Mouse (Mus musculus): ENCODE measurements around the gene Cask.

Cask gene

GRCm38 (mm10) chrX:13720296-13720829 lies 130.8 kb downstream of the Cask start:
- in situ Hi-C loops (cut with MboI): no loop called here

- in situ Hi-C loops (cut with MboI): no loop called here
These were observed 132.9 kb downstream of the Cask start for GRCm38 (mm10) chrX:13718283-13718682.

- in situ Hi-C loops (cut with MboI): no loop called here
These were observed 134.2 kb downstream of the Cask start for GRCm38 (mm10) chrX:13716796-13717569.

- in situ Hi-C loops (cut with MboI): no loop called here
These were observed 141.0 kb downstream of the Cask start for GRCm38 (mm10) chrX:13710174-13710573.

- in situ Hi-C loops (cut with MboI): no loop called here
These were observed 146.1 kb downstream of the Cask start for GRCm38 (mm10) chrX:13705051-13705450.

GRCm38 (mm10) chrX:13700681-13701080 lies 150.5 kb downstream of the Cask start:
- in situ Hi-C loops (cut with MboI): no loop called here

- in situ Hi-C loops (cut with MboI): no loop called here
These were observed 159.3 kb downstream of the Cask start for GRCm38 (mm10) chrX:13691865-13692264.

GRCm38 (mm10) chrX:13688356-13688755 lies 162.8 kb downstream of the Cask start:
- in situ Hi-C loops (cut with MboI): no loop called here

GRCm38 (mm10) chrX:13686589-13686988 lies 164.6 kb downstream of the Cask start:
- in situ Hi-C loops (cut with MboI): no loop called here

GRCm38 (mm10) chrX:13681748-13682147 lies 169.4 kb downstream of the Cask start:
- in situ Hi-C loops (cut with MboI): no loop called here

- in situ Hi-C loops (cut with MboI): loop anchor here (25.0 kb wide), 2 partner anchors 211 to 436 kb away; partner anchors contain the start of gene Nyx
These were observed 178.2 kb downstream of the Cask start for GRCm38 (mm10) chrX:13673001-13673400.

- in situ Hi-C loops (cut with MboI): loop anchor here (25.0 kb wide), 2 partner anchors 208 to 433 kb away; partner anchors contain the start of gene Nyx
These were observed 180.8 kb downstream of the Cask start for GRCm38 (mm10) chrX:13670342-13670741.

GRCm38 (mm10) chrX:13668867-13669266 lies 182.3 kb downstream of the Cask start:
- in situ Hi-C loops (cut with MboI): loop anchor here (25.0 kb wide), 2 partner anchors 207 to 432 kb away; partner anchors contain the start of gene Nyx

- in situ Hi-C loops (cut with MboI): loop anchor here (25.0 kb wide), 2 partner anchors 199 to 424 kb away; partner anchors contain the start of gene Nyx
These were observed 190.1 kb downstream of the Cask start, which contains the start of gene Gpr82 for GRCm38 (mm10) chrX:13661063-13661462. Gene Gpr82 (plus strand): TSS chrX:13661363.

- in situ Hi-C loops (cut with MboI): loop anchor here (25.0 kb wide), 2 partner anchors 197 to 422 kb away; partner anchors contain the start of gene Nyx
These were observed 191.8 kb downstream of the Cask start for GRCm38 (mm10) chrX:13659201-13659890.

- in situ Hi-C loops (cut with MboI): loop anchor here (25.0 kb wide), 2 partner anchors 196 to 421 kb away; partner anchors contain the start of gene Nyx
These were observed 192.5 kb downstream of the Cask start for GRCm38 (mm10) chrX:13658616-13659140.

GRCm38 (mm10) chrX:13656721-13657120 lies 194.4 kb downstream of the Cask start:
- in situ Hi-C loops (cut with MboI): loop anchor here (25.0 kb wide), 2 partner anchors 194 to 419 kb away; partner anchors contain the start of gene Nyx

GRCm38 (mm10) chrX:13655906-13656305 lies 195.3 kb downstream of the Cask start:
- in situ Hi-C loops (cut with MboI): loop anchor here (25.0 kb wide), 2 partner anchors 194 to 419 kb away; partner anchors contain the start of gene Nyx

GRCm38 (mm10) chrX:13655005-13655421 lies 196.2 kb downstream of the Cask start:
- in situ Hi-C loops (cut with MboI): loop anchor here (25.0 kb wide), 2 partner anchors 193 to 418 kb away; partner anchors contain the start of gene Nyx

- in situ Hi-C loops (cut with MboI): loop anchor here (25.0 kb wide), 2 partner anchors 190 to 415 kb away; partner anchors contain the start of gene Nyx
These were observed 198.9 kb downstream of the Cask start for GRCm38 (mm10) chrX:13652291-13652690.

GRCm38 (mm10) chrX:13651889-13652288 lies 199.3 kb downstream of the Cask start:
- in situ Hi-C loops (cut with MboI): loop anchor here (25.0 kb wide), 2 partner anchors 190 to 415 kb away; partner anchors contain the start of gene Nyx

GRCm38 (mm10) chrX:13638894-13639293 lies 212.3 kb downstream of the Cask start:
- in situ Hi-C loops (cut with MboI): no loop called here
